Mouse (Mus musculus) natural killer cell, adult 2 months (primary cell): ENCODE measurements around the gene Krcc1.
"Not testable (repeated sequence)": the region's sequence is repeated elsewhere in the genome, so short reads cannot be mapped to it uniquely, and the experiment has no call there.

ENCODE experiments used
- DNase-seq, 2 experiments: peaks; one replicate each; pipeline ENCODE4 v3.0.0; 2022; ENCODE audit warnings: low spot score in 2 of 2

Gene Krcc1

DNA sequence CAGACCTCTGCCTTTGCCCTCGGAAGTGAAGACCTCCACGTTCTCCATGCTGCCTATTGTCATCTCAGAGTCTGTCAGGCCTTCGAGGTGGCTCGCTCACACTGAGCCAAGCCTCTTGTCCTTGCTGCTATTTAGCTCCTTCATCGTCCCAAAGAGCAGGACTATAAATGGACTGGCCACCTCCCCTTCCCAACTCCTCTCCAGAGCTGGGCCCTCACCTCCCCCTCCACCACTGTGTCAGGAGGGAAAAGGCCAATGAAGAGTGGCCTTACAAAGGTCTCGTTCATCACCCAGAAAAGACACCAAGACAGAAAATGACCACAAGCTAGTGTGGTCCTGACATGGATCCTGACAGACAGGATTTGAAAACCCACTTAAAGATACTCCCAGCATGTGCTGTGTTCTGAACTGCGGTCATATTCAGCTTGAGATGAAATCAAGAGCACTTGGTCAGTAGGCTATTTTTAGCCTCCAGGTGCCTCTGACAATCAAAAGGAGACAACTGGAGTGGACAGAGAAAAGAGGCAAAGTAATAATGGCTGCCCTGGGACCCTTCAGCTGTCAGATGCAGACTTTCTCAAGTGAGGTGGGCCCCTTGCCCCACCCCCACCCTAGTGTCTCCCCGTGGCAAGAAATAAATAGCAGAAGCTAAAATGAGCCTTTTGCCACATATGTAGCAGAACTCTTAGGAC is 9.2 kb upstream of the Krcc1 start:
- no peak for DNase-seq

DNA sequence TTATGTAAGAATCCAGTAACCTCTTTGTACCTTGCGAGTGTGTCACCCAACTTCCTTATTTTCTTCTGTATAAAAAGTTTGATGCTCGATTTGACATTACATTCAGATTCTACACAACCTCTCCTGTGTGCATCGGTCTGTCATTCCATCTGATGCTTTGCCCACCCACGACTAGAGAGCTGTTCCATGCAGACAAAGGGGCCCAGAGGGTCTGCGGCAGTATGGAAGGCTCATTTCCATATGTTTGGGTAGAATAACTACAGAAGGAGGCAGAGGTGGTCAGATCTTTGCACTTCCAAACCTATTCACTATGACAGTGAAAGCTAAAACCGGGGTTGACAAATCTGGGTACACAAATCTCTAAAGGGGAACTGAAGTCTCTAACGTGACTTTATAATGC is 3.9 kb upstream of the Krcc1 start:
- not testable (repeated sequence) for DNase-seq

DNA sequence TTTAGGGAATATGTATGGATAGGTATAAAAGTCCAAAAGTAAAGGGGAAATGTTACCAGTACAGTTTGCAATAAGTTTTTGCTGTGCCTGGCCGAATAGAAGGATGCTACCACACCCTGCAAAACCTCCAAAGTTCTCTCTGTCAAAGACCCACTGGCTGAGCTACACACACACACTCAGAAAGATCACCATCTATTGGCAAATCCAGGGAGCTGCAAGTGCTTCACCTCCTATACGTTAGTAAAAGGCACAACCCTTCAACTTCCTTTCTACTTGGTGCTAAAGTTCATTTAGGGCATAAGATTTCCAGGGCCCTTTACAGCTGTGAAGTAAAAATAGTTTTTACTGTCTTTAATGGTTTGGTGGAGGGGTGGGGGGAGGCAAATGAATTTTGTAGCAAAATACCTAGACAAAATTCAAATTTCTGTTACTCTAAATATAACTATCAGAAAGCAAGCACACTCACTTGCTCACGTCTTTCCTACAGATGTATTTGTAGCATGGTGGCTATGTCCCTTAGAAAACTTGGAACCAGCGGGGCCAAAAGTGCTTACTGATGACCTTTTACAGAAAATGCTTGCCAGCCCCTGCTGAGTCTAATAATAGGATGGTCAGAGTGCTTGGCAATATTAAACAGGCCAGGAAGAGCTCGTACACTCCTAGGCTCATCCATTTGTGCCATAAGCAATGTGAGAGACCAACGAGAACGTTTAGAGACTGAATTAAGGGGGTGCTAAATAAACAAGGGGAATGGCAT is 2.4 kb upstream of the Krcc1 start:
- DNase-seq, result no peak

DNA sequence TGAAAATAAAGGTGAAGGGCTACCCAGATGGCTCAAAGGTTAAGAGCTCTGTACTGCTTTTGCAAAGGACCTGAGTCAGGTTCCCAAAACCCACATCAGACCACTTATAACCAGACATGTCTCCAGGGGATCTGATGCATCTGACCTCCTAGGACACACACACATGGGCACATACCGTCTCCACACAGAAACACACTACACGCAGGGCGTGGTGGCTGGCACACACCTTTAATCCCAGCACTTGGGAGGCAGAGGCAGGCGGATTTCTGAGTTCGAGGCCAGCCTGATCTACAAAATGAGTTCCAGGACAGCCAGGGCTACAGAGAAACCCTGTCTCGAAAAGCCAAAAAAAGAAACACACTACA is 1.8 kb upstream of the Krcc1 start:
- DNase-seq, result not testable (repeated sequence)

DNA sequence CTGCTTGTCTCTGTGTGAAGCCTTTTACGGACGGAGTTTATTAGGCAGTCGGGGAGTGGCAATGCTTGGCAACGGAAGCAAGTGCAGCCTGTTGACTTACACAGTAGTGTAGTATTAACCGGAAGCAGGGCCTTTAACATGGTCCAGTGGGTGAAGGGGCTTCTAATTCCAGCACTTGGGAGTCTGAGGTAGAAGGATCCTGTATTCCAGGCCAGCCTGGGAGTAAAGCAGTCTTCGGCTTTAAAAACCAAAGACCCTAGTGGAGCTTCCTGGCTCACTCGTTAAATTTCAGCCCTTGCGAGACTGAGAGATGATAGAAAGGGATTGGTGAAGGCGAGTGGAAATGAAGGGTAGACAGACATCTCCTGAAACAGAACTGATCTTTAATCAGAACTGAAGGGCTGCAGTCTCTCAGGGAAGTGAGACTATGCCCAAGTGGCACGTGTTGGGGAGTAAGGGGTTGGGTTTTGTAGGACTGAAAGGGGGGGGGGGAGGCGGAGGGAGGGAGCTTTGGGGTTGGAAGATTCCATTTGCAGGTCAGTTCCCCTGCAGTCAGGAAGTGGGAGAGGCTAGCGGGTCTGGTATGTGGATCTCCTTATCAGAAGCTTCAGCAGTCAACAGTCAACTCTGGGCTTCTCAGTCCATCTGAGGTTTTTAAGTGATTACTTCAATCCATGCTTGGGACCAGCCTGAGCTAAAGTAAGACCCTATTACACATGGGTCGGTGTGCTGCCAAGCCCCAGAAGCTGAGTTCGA is 998 bp upstream of the Krcc1 start:
- DNase-seq, result no peak

DNA sequence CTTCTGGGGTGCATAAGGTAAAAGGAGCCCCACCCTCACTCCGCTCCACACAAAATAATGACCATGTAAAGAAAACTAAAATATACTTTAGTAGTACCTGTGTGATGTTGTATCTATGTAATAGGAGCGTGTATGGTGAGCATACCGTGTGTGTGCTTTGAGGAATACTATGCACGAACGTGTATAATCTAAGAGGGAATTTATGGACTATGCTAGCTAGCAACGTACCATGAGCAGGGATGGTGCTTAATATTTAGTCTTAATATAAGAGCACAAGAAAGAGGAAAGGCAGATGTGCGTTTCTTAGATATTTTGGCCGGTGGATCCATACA is 454 bp upstream of the Krcc1 start:
- DNase-seq, result no peak

DNA sequence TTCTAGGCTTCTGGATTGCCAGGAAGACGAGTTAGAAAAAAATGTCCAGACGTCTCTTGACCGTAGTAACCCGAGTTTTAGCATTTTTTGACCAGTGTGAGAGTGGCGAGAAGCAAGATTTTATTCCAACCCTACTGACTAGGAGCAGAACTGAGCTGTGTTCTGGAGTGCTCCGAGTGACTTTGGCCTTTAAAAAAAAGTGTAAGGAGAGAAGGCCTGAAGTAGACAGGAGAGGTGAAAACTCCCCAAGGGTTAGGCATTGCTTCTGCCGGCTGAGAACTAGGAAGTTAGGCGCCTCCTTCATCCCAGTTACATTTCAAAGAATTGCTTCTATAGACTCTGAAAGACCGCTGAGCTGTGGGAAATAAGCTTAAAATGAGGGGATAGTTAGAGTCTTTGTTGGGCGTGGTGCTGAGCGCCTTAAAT is 852 bp downstream of the Krcc1 start:
- DNase-seq, result no peak

DNA sequence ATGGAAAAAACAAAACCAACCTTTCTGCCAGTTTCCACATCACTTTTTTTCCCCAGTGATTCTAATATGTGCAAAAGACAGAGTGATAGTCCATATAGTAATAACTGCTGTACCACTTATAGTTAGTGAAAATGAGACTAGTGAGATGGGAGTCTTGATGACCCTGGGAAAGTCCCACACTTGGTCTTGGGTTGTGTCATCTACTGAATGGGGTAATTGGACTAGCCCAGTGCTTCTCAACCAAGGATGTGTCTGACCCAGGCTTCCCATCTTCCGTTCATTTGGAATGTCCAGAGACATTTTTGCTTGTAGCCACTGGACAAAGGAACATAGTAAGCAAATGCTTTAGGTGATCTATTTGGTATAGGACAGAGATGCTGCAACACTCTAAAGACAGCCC is 2.2 kb downstream of the Krcc1 start:
- DNase-seq, result peak in 1 of 2 experiments; percentile 13

DNA sequence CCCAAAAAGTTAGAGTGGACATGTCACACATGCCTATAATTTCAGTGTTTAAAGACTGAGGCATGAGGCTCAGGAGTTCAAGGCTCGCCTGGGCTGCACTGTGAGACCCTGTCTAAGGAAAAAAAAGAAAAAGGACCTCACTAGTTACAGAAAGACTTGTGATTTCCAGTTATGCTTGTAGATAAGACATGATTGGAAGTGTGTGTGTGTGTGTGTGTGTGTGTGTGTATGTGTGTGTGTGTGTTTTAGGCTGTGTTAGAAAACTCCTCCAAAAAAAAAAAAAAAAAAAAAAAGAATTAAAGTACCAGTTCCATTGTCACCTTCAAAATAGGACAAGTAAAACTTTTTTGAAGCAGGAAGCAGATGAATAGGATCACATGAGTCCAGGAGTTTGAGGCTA is 3.1 kb downstream of the Krcc1 start:
- DNase-seq, result no peak

DNA sequence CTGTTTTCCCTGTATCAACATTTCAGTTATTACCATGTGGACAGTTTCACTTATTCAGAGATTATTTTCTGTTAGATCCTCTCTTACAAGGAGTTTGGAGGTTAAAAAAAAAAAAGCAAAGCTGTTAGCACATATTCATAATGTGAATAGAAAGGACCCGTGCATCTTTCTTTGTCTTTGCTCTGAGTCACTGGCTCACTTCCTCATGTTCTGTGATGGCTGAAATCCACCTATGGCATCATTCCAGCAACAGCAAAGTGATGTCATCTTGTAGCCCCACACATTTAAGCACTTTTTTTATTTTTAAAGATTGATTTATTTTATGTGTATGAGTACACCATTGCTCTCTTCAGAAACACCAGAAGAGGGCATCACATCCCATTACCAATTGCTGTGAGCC is 7.9 kb downstream of the Krcc1 start:
- no peak for DNase-seq

DNA sequence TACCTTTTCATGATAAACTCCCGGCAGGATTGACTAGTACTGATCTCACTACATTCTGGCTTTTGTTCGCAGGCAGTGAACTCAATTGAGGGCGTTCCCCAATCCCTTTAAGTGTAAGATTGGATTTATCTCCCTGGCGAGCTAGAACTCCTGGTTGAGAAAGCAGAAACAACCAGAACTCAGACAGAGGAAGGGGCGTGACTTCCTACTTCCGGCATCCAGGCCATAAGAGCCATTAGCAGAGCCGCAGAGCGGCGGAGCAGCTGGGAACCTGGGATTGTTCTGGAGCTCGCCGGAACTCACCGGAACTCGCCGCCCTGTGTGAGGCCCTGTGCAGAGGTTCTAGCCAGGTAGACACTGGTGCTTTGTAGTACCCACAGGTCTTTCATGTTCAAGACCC is 22.0 kb downstream of the Krcc1 start:
- no peak for DNase-seq

DNA sequence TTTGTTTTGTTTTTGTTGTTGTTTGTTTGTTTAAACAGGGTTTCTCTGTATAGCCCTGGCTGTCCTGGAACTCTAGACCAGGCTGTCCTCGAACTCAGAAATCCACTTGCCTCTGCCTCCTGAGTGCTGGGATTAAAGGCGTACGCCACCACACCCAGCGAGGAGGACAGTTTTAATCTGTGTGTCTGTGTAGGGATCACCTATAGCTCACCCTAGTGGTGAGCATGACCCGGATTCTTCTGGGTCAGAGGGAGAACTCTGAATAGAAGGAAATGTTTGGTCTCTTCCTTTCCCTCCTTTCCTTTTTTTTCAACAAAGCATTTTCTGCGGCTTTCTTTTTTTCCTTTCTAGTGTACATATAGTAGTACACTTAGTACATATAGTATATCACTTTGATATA is 23.8 kb downstream of the Krcc1 start:
- DNase-seq, result no peak

DNA sequence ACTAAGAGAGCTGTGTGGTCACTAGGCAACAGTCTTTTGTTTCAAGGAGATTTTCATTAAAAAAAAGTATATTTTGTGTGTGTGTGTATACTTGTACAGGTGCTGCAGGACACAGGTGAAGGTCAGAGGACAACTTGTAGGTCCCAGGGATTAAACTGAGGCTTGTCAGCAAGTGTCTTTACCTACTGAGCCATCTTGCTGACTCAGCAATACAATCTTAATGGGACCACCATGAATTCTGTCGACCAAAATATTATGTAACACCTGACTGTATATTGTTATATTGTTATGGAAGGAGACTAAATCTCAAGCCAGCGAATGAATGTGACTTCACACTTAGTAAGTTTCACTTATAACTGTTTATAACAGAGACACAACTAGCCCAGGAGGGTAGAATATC is 26.6 kb downstream of the Krcc1 start:
- no peak for DNase-seq

DNA sequence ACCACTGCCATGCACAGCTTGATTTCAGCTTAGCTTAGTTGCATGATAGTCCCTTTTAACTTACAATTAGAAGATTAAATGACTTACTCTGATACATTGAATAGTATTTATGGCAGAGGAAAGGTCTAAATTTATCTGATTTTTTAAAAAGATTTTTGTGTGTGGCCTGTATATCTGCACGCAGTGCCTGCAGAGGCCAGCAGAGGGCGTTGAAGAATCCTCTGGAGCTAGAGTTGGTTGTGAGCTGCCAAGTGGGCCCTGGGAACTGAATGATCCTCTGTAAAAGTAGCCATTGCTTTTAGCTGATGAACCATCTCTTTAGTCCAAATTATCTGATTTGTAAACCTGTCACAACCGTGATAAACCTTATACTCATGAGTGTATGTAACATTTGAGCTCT is 27.3 kb downstream of the Krcc1 start:
- DNase-seq, result peak in 1 of 2 experiments; percentile 24

DNA sequence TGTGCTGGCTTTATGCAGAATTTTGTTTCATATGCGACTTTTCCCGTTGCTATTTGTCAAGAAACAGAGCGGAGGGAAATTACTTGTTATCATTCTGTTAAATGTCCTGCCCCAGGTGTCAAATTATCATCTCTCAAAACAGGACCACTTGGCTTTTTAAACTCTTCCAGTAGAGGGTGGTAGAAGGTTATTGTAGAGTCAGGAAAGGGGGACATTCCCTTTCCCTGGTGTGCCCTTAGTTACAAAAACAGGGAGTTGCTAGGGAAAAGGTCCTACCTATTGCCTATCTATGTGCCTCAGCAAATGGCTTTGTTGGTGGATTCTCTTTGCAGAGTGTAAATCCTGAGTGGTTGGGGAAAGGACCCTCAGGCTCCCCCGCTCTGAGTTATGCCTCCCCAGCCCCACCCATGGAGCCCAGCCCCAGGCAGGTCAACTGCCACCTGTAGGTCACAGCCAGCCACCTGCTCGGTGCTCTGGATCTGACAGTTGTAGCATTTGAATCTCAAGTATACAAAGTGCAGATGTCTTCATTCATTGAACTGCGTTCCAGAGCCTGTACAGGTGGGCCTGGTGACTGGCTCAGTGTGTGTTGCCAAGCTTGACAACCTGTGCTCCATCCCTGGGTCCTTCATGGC is 30.7 kb downstream of the Krcc1 start:
- DNase-seq, result no peak

DNA sequence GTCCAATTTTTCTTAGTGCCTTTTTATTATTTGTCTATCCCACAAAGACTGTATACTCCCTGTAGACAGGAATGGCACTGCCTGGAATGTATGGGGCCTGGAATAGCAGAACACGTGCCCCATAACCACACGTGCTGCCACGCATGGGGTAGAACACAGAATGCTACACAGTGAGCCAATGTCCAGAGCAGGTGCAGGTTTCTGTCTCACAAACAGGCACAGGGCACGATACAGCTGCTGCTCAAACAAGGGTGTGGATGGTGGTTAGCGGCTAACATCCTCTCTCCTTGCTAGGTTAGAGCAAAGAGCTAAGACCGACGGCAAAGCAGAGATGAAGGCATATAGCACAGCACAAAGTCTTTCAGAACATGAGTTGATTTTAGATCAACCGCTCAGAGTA is 36.0 kb downstream of the Krcc1 start:
- DNase-seq, result no peak

DNA sequence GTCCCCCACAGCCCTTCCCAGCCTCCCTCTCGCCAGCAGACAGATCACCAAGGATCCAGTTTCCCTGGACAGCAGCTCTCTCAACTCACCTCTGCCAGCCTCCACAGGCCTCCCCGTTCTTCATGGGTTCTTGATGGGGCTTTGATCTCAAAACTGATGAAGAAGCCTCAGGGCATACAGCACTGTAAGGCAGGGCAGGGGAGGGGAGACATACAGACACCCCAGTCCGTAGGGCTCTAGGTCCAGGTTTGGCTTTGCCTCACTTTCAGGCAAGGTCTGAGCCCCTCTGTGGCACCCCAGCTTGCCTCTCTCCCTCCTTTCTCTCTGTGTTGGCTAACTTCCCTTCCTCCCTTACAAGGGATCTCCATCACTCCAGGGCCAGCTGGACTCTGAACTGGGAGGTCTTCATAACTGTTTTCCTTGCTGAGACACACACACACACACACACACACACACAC is 50.4 kb downstream of the Krcc1 start, which contains the start of gene Smyd1:
TSS of gene Smyd1 (minus strand) at position 408 of the 458 bp plus-strand sequence.
- DNase-seq, result no peak

DNA sequence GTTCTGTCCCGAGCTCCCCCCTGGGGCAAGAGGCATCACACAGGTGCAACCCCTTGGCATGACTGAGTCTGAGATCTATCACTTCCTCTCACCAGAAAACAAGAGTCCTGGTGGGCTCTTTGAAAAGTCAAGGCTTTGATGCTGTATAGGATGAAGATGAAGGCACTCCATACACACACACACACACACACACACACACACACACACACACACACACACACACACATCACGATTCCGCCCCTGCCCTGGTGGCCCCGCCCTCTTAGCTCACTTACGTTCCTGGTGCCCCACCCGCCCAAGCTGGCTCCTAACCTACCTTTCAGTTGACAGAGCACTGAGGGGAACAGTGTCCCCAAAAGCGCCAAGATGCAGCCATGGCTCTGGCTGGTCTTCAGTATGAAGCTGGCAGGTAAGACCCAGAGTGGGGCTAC is 51.0 kb downstream of the Krcc1 start, which contains the start of gene Cd8b1:
TSS of gene Cd8b1 (plus strand) at position 298 of the 431 bp plus-strand sequence.
- peak in 1 of 2 experiments; percentile 21 for DNase-seq

DNA sequence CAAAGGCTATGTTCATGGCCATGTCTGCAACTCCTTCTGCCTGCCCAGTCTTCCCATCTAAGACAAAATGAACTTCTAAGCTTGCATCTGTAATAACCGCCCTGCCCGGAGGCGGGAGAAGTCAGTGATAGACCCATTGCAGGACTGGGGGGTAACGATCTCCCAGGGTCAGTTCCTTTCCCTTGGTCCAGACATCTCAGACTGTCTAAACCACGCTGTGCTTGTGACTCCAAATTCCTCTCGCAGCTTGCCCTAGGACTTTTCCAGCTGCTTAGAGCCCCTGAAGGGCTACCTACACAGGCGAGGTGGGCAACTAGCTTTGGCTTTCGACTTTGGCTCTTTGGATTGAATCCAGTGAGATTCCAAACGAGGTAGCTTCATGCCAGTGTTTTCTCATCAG is 53.3 kb downstream of the Krcc1 start:
- DNase-seq, result no peak

DNA sequence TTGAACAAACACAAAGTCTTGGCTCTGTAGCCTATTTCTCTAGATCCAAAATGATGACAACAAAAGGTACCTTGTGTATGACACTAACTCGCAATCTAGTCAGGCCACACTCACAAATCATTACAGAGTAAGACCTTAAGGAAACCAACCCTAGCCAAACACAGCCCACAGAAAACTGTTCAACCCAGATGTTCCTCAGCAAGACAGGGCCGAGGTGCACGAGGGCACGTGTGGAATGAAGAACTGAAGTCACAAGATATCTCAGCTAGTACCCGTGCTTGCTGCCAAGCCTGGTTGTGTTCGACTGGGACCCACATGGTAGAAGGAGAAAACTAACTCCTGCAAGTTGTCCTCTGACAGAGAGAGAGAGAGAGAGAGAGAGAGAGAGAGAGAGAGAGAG is 58.4 kb downstream of the Krcc1 start:
- no peak for DNase-seq

DNA sequence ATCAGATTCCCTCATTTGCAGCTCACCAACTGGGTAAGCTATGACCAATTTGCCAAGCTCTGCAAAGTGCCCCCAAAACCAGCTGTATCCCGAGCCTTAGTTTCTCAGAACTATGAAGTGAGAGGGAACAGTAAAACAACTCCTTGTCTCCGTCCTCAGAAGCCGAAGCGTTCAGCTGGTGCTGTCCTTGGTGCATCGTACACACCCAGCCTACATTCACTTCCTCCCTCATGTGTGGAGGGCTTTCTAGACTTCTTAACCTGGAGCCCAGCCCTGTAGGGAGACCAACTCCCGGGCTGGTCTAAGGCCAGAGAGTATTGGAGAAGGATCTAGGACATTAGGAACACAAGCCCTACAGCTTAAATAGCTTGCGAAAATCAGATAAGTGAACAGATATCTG is 59.0 kb downstream of the Krcc1 start:
- no peak for DNase-seq

DNA sequence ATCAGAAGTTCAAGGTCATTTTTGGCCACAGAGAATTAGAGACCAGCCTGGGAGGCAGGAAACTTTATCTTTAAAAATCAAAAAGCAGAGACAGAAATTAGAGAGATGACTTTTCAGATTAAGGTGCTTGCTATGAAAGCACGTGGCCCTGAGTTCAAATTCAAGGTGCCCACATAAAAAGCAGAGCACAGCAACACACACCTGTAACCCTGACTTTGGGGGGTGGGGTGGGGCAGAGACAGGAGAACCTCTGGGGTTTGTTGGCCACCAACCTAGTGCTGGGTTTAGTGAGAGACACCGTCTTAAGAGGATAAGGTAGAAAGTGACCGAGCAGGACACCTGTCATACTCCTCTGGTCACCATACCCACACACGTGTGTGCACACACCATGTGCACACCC is 60.0 kb downstream of the Krcc1 start:
- not testable (repeated sequence) for DNase-seq
